Mouse (Mus musculus) olfactory bulb, adult 2 months (tissue): ENCODE measurements around the gene Stambp. TPM values are rescaled to one million over a fixed set of nuclear protein-coding genes. Genes with fewer than 3 reads are reported as not detected.

Experiments used
- H3K27ac ChIP-seq: fragments of 200-500 bp; 2 replicates; pipeline ENCODE4 v1.5.1; 2012; ENCODE audit warnings: low read depth, low read length; ENCODE audit not compliant: insufficient read depth
- H3K4me1 ChIP-seq: fragments of 200-500 bp; 2 replicates; pipeline ENCODE4 v1.6.1; 2012; ENCODE audit warnings: low read length; ENCODE audit not compliant: control insufficient read depth, insufficient read depth
- H3K4me3 ChIP-seq: fragments of 200-500 bp; 2 replicates; pipeline ENCODE4 v1.5.1; 2012; ENCODE audit warnings: mild to moderate bottlenecking, low read depth, low read length, moderate library complexity; ENCODE audit not compliant: insufficient read depth
- CTCF ChIP-seq: fragments of 200-500 bp; IDR thresholded peaks from 2 replicates; pipeline ENCODE4 v1.5.1; 2012; ENCODE audit warnings: low read depth, mild to moderate bottlenecking, low read length, moderate library complexity; ENCODE audit not compliant: insufficient read depth
- POLR2A ChIP-seq: fragments of 200-500 bp; IDR thresholded peaks from 2 replicates; pipeline ENCODE4 v1.6.1; 2012; ENCODE audit warnings: mild to moderate bottlenecking, low read depth, low read length, moderate library complexity; ENCODE audit not compliant: insufficient read depth
- WGBS: fragments of 180-500 bp; shearing (Covaris S2); methylation state at CpG from one replicate; pipeline ENCODE4 v1.1.7; 2018; 5-methylcytosine and 5-hydroxymethylcytosine counted together
- polyA plus RNA-seq: library from polyadenylated mRNA; stranded (reverse); fragments of >200 nt; gene quantifications from 2 replicates; pipeline ENCODE4 v1.2.4, GENCODE M21; 2012; ENCODE audit warnings: low replicate concordance; ENCODE audit not compliant: missing spikeins, insufficient read depth, insufficient read length

The Stambp gene
- polyA plus RNA-seq, 1 experiment, result not detected

GRCm38 (mm10) chr6:83496753-83497710 is 75.5 kb downstream of the Stambp start:
- peaks cover 7% of the 10 kb centered on the region; the same call in 1 of the 2 replicates for H3K4me1 ChIP-seq
- no peak for TF ChIP-seq POLR2A
- no peak for TF ChIP-seq CTCF
- WGBS, result 67% methylated on average over 22 of the region's 22 CpGs
- no peak overlapping the region for H3K27ac ChIP-seq
- H3K4me3 ChIP-seq, result no peak overlapping the region

- Histone ChIP-seq H3K4me3 (no peak overlapping the region), H3K27ac (no peak overlapping the region), H3K4me1 (peaks cover 7% of the 10 kb centered on the region; the same call in 1 of the 2 replicates)
- WGBS, result 64% methylated on average over 9 of the region's 9 CpGs
- TF ChIP-seq POLR2A (no peak), CTCF (no peak)
Measured at GRCm38 (mm10) chr6:83496009-83496752, 76.3 kb downstream of the Stambp start.

Other genes with a start within 250 kb of the Stambp start
- gene Mthfd2, start 246.8 kb downstream of the Stambp start, polyA plus RNA-seq, result not detected in 2 replicates
- gene Mob1a, start 246.7 kb downstream of the Stambp start, polyA plus RNA-seq, result not detected in 2 replicates
- not detected in 2 replicates for gene Bola3, start 223.6 kb downstream of the Stambp start, polyA plus RNA-seq
- 65.6 and 107 TPM in 2 replicates for gene Tet3, start 113.6 kb downstream of the Stambp start, polyA plus RNA-seq
- gene Dguok, start 65.8 kb downstream of the Stambp start, polyA plus RNA-seq, result not detected in 2 replicates
- not detected in 2 replicates for gene Actg2, start 36.5 kb downstream of the Stambp start, polyA plus RNA-seq
- gene Clec4f, start 83.5 kb upstream of the Stambp start, polyA plus RNA-seq, result not detected in 2 replicates
- not detected in 2 replicates for gene Cd207, start 105.1 kb upstream of the Stambp start, polyA plus RNA-seq
- not detected in 2 replicates for gene Vax2, start 138.5 kb upstream of the Stambp start, polyA plus RNA-seq
- not detected in 2 replicates for gene Atp6v1b1, start 170.3 kb upstream of the Stambp start, polyA plus RNA-seq
- not detected in 2 replicates for gene Ankrd53, start 189.9 kb upstream of the Stambp start, polyA plus RNA-seq
- gene Tex261, start 203.1 kb upstream of the Stambp start, polyA plus RNA-seq, result 568 TPM in 1 of 2 replicates, not detected in the other
- not detected in 2 replicates for gene Nagk, start 222.3 kb upstream of the Stambp start, polyA plus RNA-seq